Mouse (Mus musculus) G1E-ER4 (cell line): Measurements from ENCODE around the gene Frmd6. TPM values are rescaled to one million over a fixed set of nuclear protein-coding genes. Genes with fewer than 3 reads are reported as not detected.

ENCODE experiments used
- GATA1 ChIP-seq: IDR thresholded peaks from one replicate; pipeline ENCODE4 v1.8.0; 2012; ENCODE audit warnings: low read length, inconsistent platforms
- polyA plus RNA-seq: library from polyadenylated mRNA; stranded (reverse); fragments of >175 nt; gene quantifications from 2 replicates; pipeline ENCODE4 v1.2.3, GENCODE M21; 2012

Gene Frmd6
- polyA plus RNA-seq, 1 experiment, result 7.3 TPM

GRCm38 (mm10) chr12:70799231-70800002 is 25.9 kb upstream of the Frmd6 start:
- no peak for TF ChIP-seq GATA1

- TF ChIP-seq GATA1, result no peak
These were observed 25.2 kb upstream of the Frmd6 start for GRCm38 (mm10) chr12:70800086-70800485.

- TF ChIP-seq GATA1, result no peak
These were observed 24.0 kb upstream of the Frmd6 start for GRCm38 (mm10) chr12:70801361-70801760.

- no peak for TF ChIP-seq GATA1
These were observed 21.8 kb upstream of the Frmd6 start for GRCm38 (mm10) chr12:70803494-70803893.

GRCm38 (mm10) chr12:70804989-70805388 is 20.3 kb upstream of the Frmd6 start:
- no peak for TF ChIP-seq GATA1

- no peak for TF ChIP-seq GATA1
These were observed 17.8 kb upstream of the Frmd6 start for GRCm38 (mm10) chr12:70807543-70807942.

GRCm38 (mm10) chr12:70807975-70808374 is 17.3 kb upstream of the Frmd6 start:
- TF ChIP-seq GATA1, result no peak

GRCm38 (mm10) chr12:70809957-70810356 is 15.4 kb upstream of the Frmd6 start:
- no peak for TF ChIP-seq GATA1

GRCm38 (mm10) chr12:70811772-70812171 is 13.5 kb upstream of the Frmd6 start:
- no peak for TF ChIP-seq GATA1

GRCm38 (mm10) chr12:70812176-70812575 is 13.1 kb upstream of the Frmd6 start:
- TF ChIP-seq GATA1, result no peak

- no peak for TF ChIP-seq GATA1
These were observed 12.4 kb upstream of the Frmd6 start for GRCm38 (mm10) chr12:70812822-70813465.

- TF ChIP-seq GATA1, result no peak
These were observed 8.6 kb upstream of the Frmd6 start for GRCm38 (mm10) chr12:70816731-70817130.

- no peak for TF ChIP-seq GATA1
These were observed 1.3 kb upstream of the Frmd6 start for GRCm38 (mm10) chr12:70824017-70824416.

- TF ChIP-seq GATA1, result no peak
These were observed 470 bp downstream of the Frmd6 start for GRCm38 (mm10) chr12:70825651-70826317.

- TF ChIP-seq GATA1, result no peak
These were observed 1.2 kb downstream of the Frmd6 start for GRCm38 (mm10) chr12:70826318-70827072.
